Mouse (Mus musculus): ENCODE measurements around the gene Birc6. TPM values are rescaled to one million over a fixed set of nuclear protein-coding genes. Genes with fewer than 3 reads are reported as not detected.

Birc6 gene
- polyA plus RNA-seq, 1 experiment from 2014 or later, result 117 TPM

DNA sequence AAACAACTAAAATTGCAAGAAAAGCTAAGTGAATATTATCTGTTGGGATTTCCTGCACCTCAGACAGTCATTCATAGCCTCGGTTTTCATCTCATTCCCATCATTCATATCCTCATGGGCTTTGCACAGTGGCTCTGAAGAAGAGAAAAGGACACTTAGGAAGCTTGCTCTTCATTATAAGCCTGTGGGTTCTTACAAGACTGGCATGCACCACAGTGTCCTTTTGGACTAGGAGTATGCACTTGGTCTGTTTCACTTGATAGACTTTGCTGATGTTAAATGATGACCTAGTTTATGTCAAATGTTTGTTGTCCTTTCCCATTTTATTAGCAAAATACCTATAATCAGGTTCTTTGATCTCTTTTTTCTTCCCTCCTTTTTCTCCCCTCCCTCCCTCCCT, 9.4 kb downstream of the Birc6 start:
- Histone ChIP-seq H3K27ac (ENCODE audit: low read depth, low read length) (no peak overlapping the region), H3K9ac (replicated peaks; ENCODE audit: low read depth, low read length) (no peak overlapping the region), H3K4me1 (ENCODE audit: control insufficient read depth, insufficient read depth, low read length) (no peaks in the 10 kb centered on the region), H3K4me3 (ENCODE audit: low read depth, low read length) (no peak overlapping the region), H3K4me2 (ENCODE audit: low read depth, low read length) (no peak overlapping the region), H3K36me3 (ENCODE audit: control insufficient read depth, insufficient read depth, low read length) (no peaks in the 10 kb centered on the region), H3K9me3 (ENCODE audit: control insufficient read depth, low read length) (no peaks in the 10 kb centered on the region), H3K27me3 (ENCODE audit: control insufficient read depth, insufficient read depth, low read length) (no peaks in the 10 kb centered on the region)
- no peak for ATAC-seq (ENCODE audit: low read depth)
- WGBS, result 75% methylated on average over 1 of the region's 1 CpGs

DNA sequence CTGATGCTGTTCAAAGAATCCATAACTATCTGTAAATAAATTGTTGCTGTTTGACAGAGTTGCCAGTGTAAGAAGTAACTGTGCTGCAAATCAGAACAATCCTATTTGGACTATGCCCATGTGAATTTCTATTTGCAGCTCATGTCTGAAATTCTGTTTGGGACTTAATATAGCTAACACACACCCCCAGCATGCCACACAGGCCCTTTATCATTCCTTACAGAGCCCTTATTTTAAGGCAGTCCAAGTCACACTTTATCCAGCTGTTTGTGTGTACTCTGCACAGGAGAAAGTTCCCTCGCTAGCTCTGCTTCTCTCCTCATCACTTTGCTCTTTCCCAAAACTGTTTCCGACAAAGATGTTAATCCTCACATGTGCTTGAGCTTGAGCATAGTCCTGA, 15.5 kb downstream of the Birc6 start:
- 98% methylated on average over 2 of the region's 2 CpGs for WGBS
- H3K27ac ChIP-seq (ENCODE audit: low read depth, low read length), result no peak overlapping the region
- H3K36me3 ChIP-seq (ENCODE audit: control insufficient read depth, insufficient read depth, low read length), result no peaks in the 10 kb centered on the region; the same call in 1 of the 2 replicates
- no peak overlapping the region for H3K4me2 ChIP-seq (ENCODE audit: low read depth, low read length)
- no peak overlapping the region for H3K4me3 ChIP-seq (ENCODE audit: low read depth, low read length)
- no peak for ATAC-seq (ENCODE audit: low read depth)
- no peaks in the 10 kb centered on the region for H3K27me3 ChIP-seq (ENCODE audit: control insufficient read depth, insufficient read depth, low read length)
- no peak overlapping the region for H3K9ac ChIP-seq (replicated peaks; ENCODE audit: low read depth, low read length)
- H3K9me3 ChIP-seq (ENCODE audit: control insufficient read depth, low read length), result no peaks in the 10 kb centered on the region
- H3K4me1 ChIP-seq (ENCODE audit: control insufficient read depth, insufficient read depth, low read length), result no peaks in the 10 kb centered on the region

DNA sequence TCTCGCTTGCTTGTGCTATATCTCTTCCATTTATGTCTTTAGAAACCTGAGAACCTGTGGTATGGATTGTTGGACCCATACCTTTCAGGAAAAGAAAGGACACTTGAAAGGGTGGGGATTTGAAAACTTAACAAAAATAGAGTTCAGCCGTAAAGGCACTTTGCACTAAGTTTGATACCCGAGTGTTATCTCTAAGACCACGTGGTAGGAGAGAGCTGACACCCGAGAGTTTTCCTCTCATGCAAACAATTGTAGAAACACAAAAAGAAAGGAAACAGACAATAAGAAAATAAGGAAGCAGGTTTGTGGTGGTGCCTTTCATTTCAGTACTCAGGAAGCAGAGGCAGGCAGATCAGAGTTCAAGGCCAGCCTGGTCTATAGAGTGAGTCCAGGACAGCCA, 26.0 kb downstream of the Birc6 start:
- no peak overlapping the region for H3K4me3 ChIP-seq (ENCODE audit: low read depth, low read length)
- no peaks in the 10 kb centered on the region for H3K27me3 ChIP-seq (ENCODE audit: control insufficient read depth, insufficient read depth, low read length)
- no peaks in the 10 kb centered on the region for H3K36me3 ChIP-seq (ENCODE audit: control insufficient read depth, insufficient read depth, low read length)
- no peak for ATAC-seq (ENCODE audit: low read depth)
- H3K27ac ChIP-seq (ENCODE audit: low read depth, low read length), result no peak overlapping the region
- no peak overlapping the region for H3K9ac ChIP-seq (replicated peaks; ENCODE audit: low read depth, low read length)
- 88% methylated on average over 5 of the region's 5 CpGs for WGBS
- no peaks in the 10 kb centered on the region for H3K4me1 ChIP-seq (ENCODE audit: control insufficient read depth, insufficient read depth, low read length)
- H3K4me2 ChIP-seq (ENCODE audit: low read depth, low read length), result no peak overlapping the region
- no peaks in the 10 kb centered on the region for H3K9me3 ChIP-seq (ENCODE audit: control insufficient read depth, low read length)

DNA sequence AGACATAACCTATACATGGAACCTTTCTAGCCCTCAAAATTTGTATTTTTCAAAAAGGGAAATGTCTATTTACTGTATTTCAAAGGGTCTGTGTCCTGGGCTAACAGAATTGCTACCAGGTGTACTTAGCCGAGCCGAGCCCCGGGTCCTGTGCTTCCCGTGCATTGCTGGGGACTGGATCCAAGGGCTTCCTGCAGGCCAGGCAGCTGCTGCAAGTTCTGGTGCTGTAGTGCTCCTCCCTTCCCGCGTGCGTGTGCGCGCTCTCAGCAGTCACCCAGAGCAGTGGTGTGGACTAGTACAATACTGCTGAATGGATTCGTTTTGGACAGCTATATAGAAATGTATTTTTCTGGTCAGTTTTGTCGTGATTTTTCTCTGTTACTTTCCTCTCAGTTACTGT, 31.8 kb downstream of the Birc6 start:
- Histone ChIP-seq H3K36me3 (ENCODE audit: control insufficient read depth, insufficient read depth, low read length) (0 out of 2 replicates have a peak, but pooled peaks cover 12% of the 10 kb centered on the region), H3K4me2 (ENCODE audit: low read depth, low read length) (no peak overlapping the region), H3K9me3 (ENCODE audit: control insufficient read depth, low read length) (no peaks in the 10 kb centered on the region), H3K9ac (replicated peaks; ENCODE audit: low read depth, low read length) (no peak overlapping the region), H3K27ac (ENCODE audit: low read depth, low read length) (no peak overlapping the region), H3K4me1 (ENCODE audit: control insufficient read depth, insufficient read depth, low read length) (no peaks in the 10 kb centered on the region), H3K4me3 (ENCODE audit: low read depth, low read length) (no peak overlapping the region), H3K27me3 (ENCODE audit: control insufficient read depth, insufficient read depth, low read length) (no peaks in the 10 kb centered on the region)
- ATAC-seq (ENCODE audit: low read depth), result no peak
- WGBS, result 90% methylated on average over 11 of the region's 11 CpGs

DNA sequence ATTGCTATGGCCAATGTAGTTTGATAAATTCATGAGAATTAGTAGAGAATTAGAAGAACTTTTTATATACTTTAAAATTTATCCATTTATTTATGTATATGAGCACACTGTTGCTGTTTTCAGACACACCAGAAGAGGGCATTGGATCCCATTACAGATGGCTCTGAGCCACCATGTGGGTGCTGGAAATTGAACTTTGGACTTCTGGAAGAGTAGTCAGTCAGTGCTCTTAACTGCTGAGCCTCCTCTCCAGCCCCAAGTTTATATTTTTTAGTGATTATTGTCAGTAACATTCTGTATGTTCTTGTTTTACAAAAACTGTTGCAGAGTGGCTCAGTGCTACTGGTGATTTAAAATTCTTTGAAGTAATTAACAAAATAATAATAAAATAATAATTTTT, 36.1 kb downstream of the Birc6 start:
- H3K36me3 ChIP-seq (ENCODE audit: control insufficient read depth, insufficient read depth, low read length), result 0 out of 2 replicates have a peak, but pooled peaks cover 17% of the 10 kb centered on the region
- no peak overlapping the region for H3K4me2 ChIP-seq (ENCODE audit: low read depth, low read length)
- no peak overlapping the region for H3K9ac ChIP-seq (replicated peaks; ENCODE audit: low read depth, low read length)
- H3K27me3 ChIP-seq (ENCODE audit: control insufficient read depth, insufficient read depth, low read length), result no peaks in the 10 kb centered on the region
- no peak overlapping the region for H3K27ac ChIP-seq (ENCODE audit: low read depth, low read length)
- no peak for ATAC-seq (ENCODE audit: low read depth)
- H3K9me3 ChIP-seq (ENCODE audit: control insufficient read depth, low read length), result no peaks in the 10 kb centered on the region
- no peaks in the 10 kb centered on the region for H3K4me1 ChIP-seq (ENCODE audit: control insufficient read depth, insufficient read depth, low read length)
- H3K4me3 ChIP-seq (ENCODE audit: low read depth, low read length), result no peak overlapping the region

DNA sequence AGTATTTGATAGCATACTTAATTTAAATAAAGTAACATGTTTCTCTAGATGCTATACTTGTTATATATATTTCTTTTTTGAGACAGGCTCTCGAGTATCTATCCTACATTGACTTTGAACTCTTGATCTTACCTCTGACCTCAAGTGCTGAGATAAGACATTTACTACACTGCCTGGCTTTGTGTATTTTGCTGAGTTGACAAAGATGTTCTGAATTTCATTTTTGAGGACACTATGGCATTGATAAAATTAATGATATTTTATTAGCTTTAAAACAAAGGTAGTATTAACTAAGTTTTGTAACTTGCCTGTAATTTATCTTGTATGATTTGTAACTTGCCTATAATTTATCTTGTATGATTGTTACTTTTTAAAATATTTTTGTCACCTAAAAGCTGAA, 41.1 kb downstream of the Birc6 start:
- 86% methylated on average over 1 of the region's 1 CpGs for WGBS
- ATAC-seq (ENCODE audit: low read depth), result no peak

DNA sequence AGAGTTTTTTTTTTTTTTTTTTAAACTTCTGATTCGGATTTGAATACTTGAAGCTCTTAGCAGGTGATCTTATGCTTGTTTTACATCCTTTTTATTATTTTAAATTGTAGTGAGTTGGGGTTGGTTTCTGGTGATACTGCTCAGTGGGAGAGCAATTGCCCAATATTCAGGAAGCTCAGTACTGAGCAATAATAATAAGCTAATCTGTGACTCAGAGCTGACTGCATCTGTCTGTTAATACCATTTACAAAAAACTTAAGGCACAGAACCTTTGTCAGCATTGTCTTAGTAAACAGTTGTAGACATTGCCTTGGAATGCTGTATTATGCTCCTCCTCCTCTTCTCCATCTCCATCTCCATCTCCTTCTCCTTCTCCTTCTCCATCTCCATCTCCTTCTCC, 42.5 kb downstream of the Birc6 start:
- no peaks in the 10 kb centered on the region for H3K9me3 ChIP-seq (ENCODE audit: control insufficient read depth, low read length)
- no peak overlapping the region for H3K4me2 ChIP-seq (ENCODE audit: low read depth, low read length)
- H3K4me3 ChIP-seq (ENCODE audit: low read depth, low read length), result no peak overlapping the region
- WGBS, result 81% methylated on average over 1 of the region's 1 CpGs
- no peaks in the 10 kb centered on the region for H3K27me3 ChIP-seq (ENCODE audit: control insufficient read depth, insufficient read depth, low read length)
- H3K27ac ChIP-seq (ENCODE audit: low read depth, low read length), result no peak overlapping the region
- no peaks in the 10 kb centered on the region for H3K4me1 ChIP-seq (ENCODE audit: control insufficient read depth, insufficient read depth, low read length)
- H3K36me3 ChIP-seq (ENCODE audit: control insufficient read depth, insufficient read depth, low read length), result 0 out of 2 replicates have a peak, but pooled peaks cover 4% of the 10 kb centered on the region
- H3K9ac ChIP-seq (replicated peaks; ENCODE audit: low read depth, low read length), result no peak overlapping the region
- no peak for ATAC-seq (ENCODE audit: low read depth)

More for the DNA sequence above, 41.1 kb downstream of the Birc6 start:
- no peaks in the 10 kb centered on the region for H3K4me1 ChIP-seq (ENCODE audit: control insufficient read depth, insufficient read depth, low read length)
- no peak overlapping the region for H3K4me2 ChIP-seq (ENCODE audit: low read depth, low read length)
- H3K9ac ChIP-seq (replicated peaks; ENCODE audit: low read depth, low read length), result no peak overlapping the region
- H3K4me3 ChIP-seq (ENCODE audit: low read depth, low read length), result no peak overlapping the region
- no peaks in the 10 kb centered on the region for H3K27me3 ChIP-seq (ENCODE audit: control insufficient read depth, insufficient read depth, low read length)
- 0 out of 2 replicates have a peak, but pooled peaks cover 5% of the 10 kb centered on the region for H3K36me3 ChIP-seq (ENCODE audit: control insufficient read depth, insufficient read depth, low read length)
- no peaks in the 10 kb centered on the region for H3K9me3 ChIP-seq (ENCODE audit: control insufficient read depth, low read length)
- no peak overlapping the region for H3K27ac ChIP-seq (ENCODE audit: low read depth, low read length)

DNA sequence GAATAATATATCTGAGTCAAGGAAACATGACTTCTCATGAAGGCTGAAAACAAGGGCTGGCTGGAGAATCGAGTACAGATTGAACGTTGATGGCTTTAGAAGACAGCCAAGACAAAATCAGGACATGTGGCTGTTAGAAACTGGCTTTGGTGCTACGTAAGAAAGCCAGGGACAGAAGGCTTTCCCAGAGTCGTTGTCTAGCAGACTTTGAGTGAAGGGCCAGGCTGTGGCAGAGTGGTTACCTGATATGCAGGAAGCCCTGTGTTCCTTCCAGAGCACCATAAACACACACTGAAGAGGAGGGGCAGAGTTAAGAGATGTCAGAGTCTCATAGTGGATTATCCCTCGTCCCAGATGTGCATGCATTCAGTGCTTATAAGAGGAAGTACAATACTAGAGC, 49.1 kb downstream of the Birc6 start:
- ATAC-seq (ENCODE audit: low read depth), result no peak
- Histone ChIP-seq H3K27me3 (ENCODE audit: control insufficient read depth, insufficient read depth, low read length) (no peaks in the 10 kb centered on the region), H3K4me3 (ENCODE audit: low read depth, low read length) (no peak overlapping the region), H3K4me2 (ENCODE audit: low read depth, low read length) (no peak overlapping the region), H3K4me1 (ENCODE audit: control insufficient read depth, insufficient read depth, low read length) (no peaks in the 10 kb centered on the region), H3K27ac (ENCODE audit: low read depth, low read length) (no peak overlapping the region), H3K9ac (replicated peaks; ENCODE audit: low read depth, low read length) (no peak overlapping the region), H3K36me3 (ENCODE audit: control insufficient read depth, insufficient read depth, low read length) (peaks cover 16% of the 10 kb centered on the region; the same call in 1 of the 2 replicates), H3K9me3 (ENCODE audit: control insufficient read depth, low read length) (no peaks in the 10 kb centered on the region)
- 83% methylated on average over 5 of the region's 5 CpGs for WGBS

DNA sequence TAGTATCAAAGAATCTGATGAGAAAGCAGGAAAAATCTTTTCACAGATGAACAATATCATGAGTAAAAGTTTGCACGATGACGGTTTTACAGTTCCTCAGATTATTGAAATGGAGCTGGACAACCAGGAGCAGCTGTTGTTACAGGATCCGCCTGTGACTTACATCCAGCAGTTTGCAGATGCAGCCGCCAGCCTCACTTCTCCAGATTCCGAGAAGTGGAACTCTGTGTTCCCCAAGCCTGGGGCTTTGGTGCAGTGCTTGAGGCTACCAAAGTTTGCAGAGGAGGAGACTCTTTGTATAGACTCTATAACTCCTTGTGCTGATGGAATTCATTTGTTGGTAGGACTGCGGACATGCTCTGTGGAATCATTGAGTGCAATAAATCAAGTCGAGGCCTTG, 51.5 kb downstream of the Birc6 start:
- Histone ChIP-seq H3K4me3 (ENCODE audit: low read depth, low read length) (no peak overlapping the region), H3K4me2 (ENCODE audit: low read depth, low read length) (no peak overlapping the region), H3K27me3 (ENCODE audit: control insufficient read depth, insufficient read depth, low read length) (no peaks in the 10 kb centered on the region), H3K9ac (replicated peaks; ENCODE audit: low read depth, low read length) (no peak overlapping the region), H3K36me3 (ENCODE audit: control insufficient read depth, insufficient read depth, low read length) (peaks cover 16% of the 10 kb centered on the region; the same call in 1 of the 2 replicates), H3K9me3 (ENCODE audit: control insufficient read depth, low read length) (no peaks in the 10 kb centered on the region), H3K4me1 (ENCODE audit: control insufficient read depth, insufficient read depth, low read length) (no peaks in the 10 kb centered on the region), H3K27ac (ENCODE audit: low read depth, low read length) (no peak overlapping the region)
- ATAC-seq (ENCODE audit: low read depth), result no peak
- WGBS, result 85% methylated on average over 7 of the region's 7 CpGs

DNA sequence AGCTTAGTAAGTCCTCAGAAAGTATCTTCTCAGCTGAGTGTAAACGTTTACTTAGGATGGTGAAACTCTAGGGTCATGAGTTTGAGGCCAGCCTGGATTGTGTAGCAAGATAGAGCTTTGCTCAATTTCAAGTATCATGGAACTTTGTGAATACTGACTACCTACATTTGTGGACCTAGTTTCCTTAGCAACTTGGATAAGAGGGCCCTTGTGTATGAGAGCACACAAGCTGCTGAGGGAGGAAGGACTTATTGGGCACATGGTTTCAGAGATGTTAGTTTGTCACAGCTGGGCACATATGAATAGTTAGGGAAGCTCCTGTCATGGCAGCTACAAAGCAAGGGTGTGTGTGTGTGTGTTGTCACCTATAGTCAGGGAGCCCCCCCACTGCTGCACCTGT, 52.6 kb downstream of the Birc6 start:
- H3K4me3 ChIP-seq (ENCODE audit: low read depth, low read length), result no peak overlapping the region
- no peaks in the 10 kb centered on the region for H3K9me3 ChIP-seq (ENCODE audit: control insufficient read depth, low read length)
- H3K27ac ChIP-seq (ENCODE audit: low read depth, low read length), result no peak overlapping the region
- H3K4me2 ChIP-seq (ENCODE audit: low read depth, low read length), result no peak overlapping the region
- H3K27me3 ChIP-seq (ENCODE audit: control insufficient read depth, insufficient read depth, low read length), result no peaks in the 10 kb centered on the region
- peaks cover 16% of the 10 kb centered on the region; the same call in 1 of the 2 replicates for H3K36me3 ChIP-seq (ENCODE audit: control insufficient read depth, insufficient read depth, low read length)
- H3K4me1 ChIP-seq (ENCODE audit: control insufficient read depth, insufficient read depth, low read length), result no peaks in the 10 kb centered on the region
- no peak overlapping the region for H3K9ac ChIP-seq (replicated peaks; ENCODE audit: low read depth, low read length)
- no peak for ATAC-seq (ENCODE audit: low read depth)
- 98% methylated on average over 1 of the region's 1 CpGs for WGBS

All from neural tube, embryonic 14.5 days (tissue).